Mouse (Mus musculus) MEL (cell line): ENCODE measurements around the gene Klhl13. TPM values are rescaled to one million over a fixed set of nuclear protein-coding genes. Genes with fewer than 3 reads are reported as not detected.

Experiments
- DNase-seq: peaks from one replicate; pipeline ENCODE4 v3.0.0; 2011; ENCODE audit warnings: low read depth, low spot score
- H3K27ac ChIP-seq: 2 replicates; pipeline ENCODE4 v1.5.1; 2012; ENCODE audit warnings: low read depth, mild to moderate bottlenecking, control low read depth, low read length, moderate library complexity; ENCODE audit not compliant: control insufficient read depth
- H3K27me3 ChIP-seq, 2 experiments: fragments of 150-350 bp in 1 of 2; sonication (generic) in 1 of 2; 2 replicates each; pipeline ENCODE4 v1.6.1; 2012; ENCODE audit warnings: low read length in 2 of 2, mild to moderate bottlenecking in 2 of 2, improper control_type of control experiment in 1 of 2, moderate library complexity in 1 of 2; ENCODE audit not compliant: insufficient read depth in 2 of 2, control insufficient read depth in 1 of 2
- H3K36me3 ChIP-seq, 2 experiments: 2 replicates each; pipeline ENCODE4 v1.6.1; 2012 to 2014; ENCODE audit warnings: low read length in 2 of 2, improper control_type of control experiment in 1 of 2, inconsistent platforms in 1 of 2, mild to moderate bottlenecking in 1 of 2; ENCODE audit not compliant: insufficient read depth in 2 of 2, control insufficient read depth in 1 of 2
- H3K4me1 ChIP-seq, 2 experiments: fragments of 150-350 bp in 1 of 2; sonication (generic) in 1 of 2; 2 replicates each; pipeline ENCODE4 v1.6.1; 2012; ENCODE audit warnings: low read length in 2 of 2, improper control_type of control experiment in 1 of 2, mild to moderate bottlenecking in 1 of 2; ENCODE audit not compliant: insufficient read depth in 2 of 2, control insufficient read depth in 1 of 2
- H3K4me3 ChIP-seq, 2 experiments: fragments of 150-350 bp in 1 of 2; sonication (generic) in 1 of 2; 2 replicates each; pipeline ENCODE4 v1.5.1; 2012; ENCODE audit warnings: low read depth in 2 of 2, low read length in 2 of 2, mild to moderate bottlenecking in 2 of 2, moderate library complexity in 2 of 2, control low read depth in 1 of 2, improper control_type of control experiment in 1 of 2; ENCODE audit not compliant: control insufficient read depth in 1 of 2, insufficient read depth in 1 of 2
- H3K79me2 ChIP-seq: 2 replicates; pipeline ENCODE4 v1.6.1; 2012; ENCODE audit warnings: mild to moderate bottlenecking, low read length, moderate library complexity; ENCODE audit not compliant: control insufficient read depth, poor library complexity, insufficient read depth
- H3K9ac ChIP-seq: 2 replicates; pipeline ENCODE4 v1.6.1; 2012; ENCODE audit warnings: low read depth, mild to moderate bottlenecking, control low read depth, low read length, moderate library complexity; ENCODE audit not compliant: control insufficient read depth, poor library complexity, severe bottlenecking
- H3K9me3 ChIP-seq: fragments of 150-350 bp; sonication (generic); replicated peaks from 2 replicates; pipeline ENCODE4 v1.6.1; 2012; ENCODE audit warnings: mild to moderate bottlenecking, low read length, improper control_type of control experiment, moderate library complexity; ENCODE audit not compliant: insufficient read depth
- CHD2 ChIP-seq: IDR thresholded peaks from 2 replicates; pipeline ENCODE4 v1.6.1; 2011; ENCODE audit warnings: low read length, improper control_type of control experiment
- CTCF ChIP-seq, 3 experiments: IDR thresholded peaks in 2 of 3; conservative IDR thresholded peaks in 1 of 3; 2 replicates each; pipeline ENCODE4 v1.5.1; 2011 to 2012; ENCODE audit warnings: low read length in 3 of 3, low read depth in 2 of 3, mild to moderate bottlenecking in 2 of 3, improper control_type of control experiment in 1 of 3, inconsistent platforms in 1 of 3, mixed read lengths in 1 of 3, moderate library complexity in 1 of 3; ENCODE audit not compliant: control insufficient read depth in 1 of 3, insufficient read depth in 1 of 3, poor library complexity in 1 of 3, severe bottlenecking in 1 of 3
- ELF1 ChIP-seq: IDR thresholded peaks from 2 replicates; pipeline ENCODE4 v1.6.1; 2014; ENCODE audit warnings: low read depth, mild to moderate bottlenecking, inconsistent platforms, low read length, improper control_type of control experiment, moderate library complexity
- EP300 ChIP-seq, 2 experiments: IDR thresholded peaks; 2 replicates each; pipeline ENCODE4 v1.6.1; 2011; ENCODE audit warnings: improper control_type of control experiment in 2 of 2, low read length in 2 of 2, low read depth in 1 of 2, mild to moderate bottlenecking in 1 of 2
- GATA1 ChIP-seq: IDR thresholded peaks from 2 replicates; pipeline ENCODE4 v1.6.1; 2011; ENCODE audit warnings: low read depth, low read length, improper control_type of control experiment
- KAT2A ChIP-seq: conservative IDR thresholded peaks from 2 replicates; pipeline ENCODE4 v1.6.1; 2012; ENCODE audit warnings: low read depth, low read length, improper control_type of control experiment, inconsistent platforms
- MAX ChIP-seq: IDR thresholded peaks from 2 replicates; pipeline ENCODE4 v1.6.1; 2011; ENCODE audit warnings: low read length, improper control_type of control experiment
- MAZ ChIP-seq: IDR thresholded peaks from 2 replicates; pipeline ENCODE4 v1.6.1; 2012; ENCODE audit warnings: low read depth, mild to moderate bottlenecking, inconsistent platforms, low read length, improper control_type of control experiment
- MYB ChIP-seq: IDR thresholded peaks from 2 replicates; pipeline ENCODE4 v1.6.1; 2011; ENCODE audit warnings: mild to moderate bottlenecking, low read depth, low read length, improper control_type of control experiment
- POLR2A ChIP-seq, 2 experiments: IDR thresholded peaks; 2 replicates each; pipeline ENCODE4 v1.6.1; 2011 to 2012; ENCODE audit warnings: low read length in 2 of 2, mild to moderate bottlenecking in 2 of 2, control low read depth in 1 of 2, improper control_type of control experiment in 1 of 2, low read depth in 1 of 2, moderate library complexity in 1 of 2; ENCODE audit not compliant: control insufficient read depth in 1 of 2, insufficient read depth in 1 of 2, poor library complexity in 1 of 2
- POLR2AphosphoS2 ChIP-seq: IDR thresholded peaks from 2 replicates; pipeline ENCODE4 v1.6.1; 2011; ENCODE audit warnings: low read length, improper control_type of control experiment
- RAD21 ChIP-seq: IDR thresholded peaks from 2 replicates; pipeline ENCODE4 v1.6.1; 2011; ENCODE audit warnings: mild to moderate bottlenecking, low read depth, low read length, improper control_type of control experiment
- SMC3 ChIP-seq: IDR thresholded peaks from 2 replicates; pipeline ENCODE4 v1.6.1; 2011; ENCODE audit warnings: low read depth, low read length, improper control_type of control experiment
- TBP ChIP-seq: IDR thresholded peaks from 2 replicates; pipeline ENCODE4 v1.8.0; 2011; ENCODE audit warnings: low read depth, low read length, improper control_type of control experiment
- TCF12 ChIP-seq: IDR thresholded peaks from 2 replicates; pipeline ENCODE4 v1.6.1; 2014; ENCODE audit warnings: low read depth, mild to moderate bottlenecking, inconsistent platforms, low read length, improper control_type of control experiment, moderate library complexity
- USF2 ChIP-seq, 2 experiments: IDR thresholded peaks; 2 replicates each; pipeline ENCODE4 v1.6.1; 2011 to 2012; ENCODE audit warnings: improper control_type of control experiment in 2 of 2, low read length in 2 of 2, borderline replicate concordance in 1 of 2, inconsistent platforms in 1 of 2, low read depth in 1 of 2, mild to moderate bottlenecking in 1 of 2; ENCODE audit not compliant: insufficient read depth in 1 of 2
- ZC3H11A ChIP-seq: IDR thresholded peaks from 2 replicates; pipeline ENCODE4 v1.6.1; 2012; ENCODE audit warnings: low read depth, mild to moderate bottlenecking, inconsistent platforms, low read length, improper control_type of control experiment
- ZKSCAN1 ChIP-seq: IDR thresholded peaks from 2 replicates; pipeline ENCODE4 v1.6.1; 2012; ENCODE audit warnings: low read depth, mild to moderate bottlenecking, inconsistent platforms, low read length, improper control_type of control experiment, moderate library complexity
- ZNF384 ChIP-seq: IDR thresholded peaks from 2 replicates; pipeline ENCODE4 v1.6.1; 2012; ENCODE audit warnings: low read depth, mild to moderate bottlenecking, inconsistent platforms, low read length, improper control_type of control experiment
- polyA plus RNA-seq, 2 experiments: library from polyadenylated mRNA; stranded (reverse) in 1 of 2; unstranded in 1 of 2; fragments of >175 nt in 1 of 2; fragments of >200 nt in 1 of 2; gene quantifications; 2 replicates each; pipeline versions ENCODE4 v1.2.1 to v1.2.4; 2012; ENCODE audit warnings: low replicate concordance in 2 of 2, low read depth in 1 of 2; ENCODE audit not compliant: insufficient read length in 2 of 2, insufficient read depth in 1 of 2, missing spikeins in 1 of 2
- total RNA-seq: library from RNA; depleted of rRNA; stranded (reverse); fragments of 300-350 nt; gene quantifications from 2 replicates; pipeline ENCODE4 v1.2.3, GENCODE M21; 2012

The Klhl13 gene
- total and polyA plus RNA-seq, 3 experiments: not detected

DNA sequence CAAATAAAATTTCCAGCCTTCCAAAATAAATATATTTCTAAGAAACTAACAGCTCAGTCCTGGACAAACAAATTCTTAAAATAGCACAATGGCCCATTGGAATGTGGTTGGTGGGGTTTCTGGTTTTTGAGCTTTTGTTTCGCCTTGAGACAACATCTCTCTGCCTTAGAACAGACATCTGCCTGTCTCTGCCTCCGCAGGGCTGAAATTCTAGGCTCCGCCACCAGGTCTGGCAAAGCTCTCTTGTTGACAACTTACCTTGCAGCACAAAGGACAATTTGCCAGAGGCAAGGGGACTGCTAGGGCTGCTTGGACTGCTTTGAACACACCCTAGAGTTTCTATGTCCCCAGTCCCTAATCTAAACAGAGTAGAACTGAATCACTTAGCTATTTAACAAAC lies 4.4 kb downstream of the Klhl13 start:
- DNase-seq: no peak
- Histone ChIP-seq H3K27me3 (no peaks in the 10 kb centered on the region; a peak in 1 of 4 replicates), H3K4me1 (no peaks in the 10 kb centered on the region), H3K36me3 (no peaks in the 10 kb centered on the region), H3K9me3 (no peaks in the 10 kb centered on the region), H3K79me2 (no peaks in the 10 kb centered on the region), H3K27ac (no peak overlapping the region), H3K4me3 (no peak overlapping the region), H3K9ac (no peak overlapping the region)
- TF ChIP-seq MAZ (no peak), ZNF384 (no peak), GATA1 (no peak), TCF12 (no peak), RAD21 (no peak), POLR2AphosphoS2 (no peak), MYB (no peak), ELF1 (no peak), USF2 (IDR thresholded peaks at IDR 0.05; ENCODE audit: borderline replicate concordance in 1 of 2, insufficient read depth in 1 of 2, low read depth in 1 of 2, low read length in 2 of 2) (no peak)

DNA sequence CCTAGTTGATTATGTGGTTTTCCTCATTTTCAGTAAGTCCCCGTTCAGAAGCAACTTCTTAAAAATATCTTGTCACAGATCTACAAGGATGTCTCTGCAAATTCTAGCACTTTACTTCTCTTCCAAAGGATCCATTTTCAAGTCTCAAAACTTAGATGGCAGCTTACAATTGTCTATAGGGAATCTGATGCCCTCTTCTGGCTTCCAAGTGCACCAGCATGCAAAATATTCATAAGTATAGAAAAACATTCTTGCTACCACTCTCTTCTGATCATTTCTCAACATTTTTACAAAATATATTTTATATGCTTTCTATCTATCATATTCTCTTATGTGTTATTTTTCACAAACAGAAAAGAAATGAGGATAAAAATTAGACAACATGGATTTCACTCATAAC lies 14.8 kb downstream of the Klhl13 start:
- no peaks in the 10 kb centered on the region; a peak in 1 of 4 replicates for H3K27me3 ChIP-seq
- H3K9me3 ChIP-seq: no peaks in the 10 kb centered on the region
- peak; percentile 2 for DNase-seq
- no peaks in the 10 kb centered on the region for H3K4me1 ChIP-seq
- no peak overlapping the region for H3K9ac ChIP-seq
- TF ChIP-seq POLR2A (IDR thresholded peaks at IDR 0.05; ENCODE audit: control insufficient read depth in 1 of 2, insufficient read depth in 1 of 2, low read depth in 1 of 2, low read length in 2 of 2, poor library complexity in 1 of 2) (no peak), ZC3H11A (no peak), EP300 (IDR thresholded peaks at IDR 0.05; ENCODE audit: low read depth in 1 of 2, low read length in 2 of 2) (no peak), KAT2A (no peak), ZKSCAN1 (no peak), TCF12 (no peak), TBP (no peak), CTCF (IDR thresholded peaks at IDR 0.05 in 2 of 3, conservative IDR thresholded peaks at IDR 0.05 in 1 of 3; ENCODE audit: control insufficient read depth in 1 of 3, insufficient read depth in 1 of 3, low read depth in 2 of 3, low read length in 3 of 3, poor library complexity in 1 of 3, severe bottlenecking in 1 of 3) (peak in 1 of 3 experiments; percentile 3; a peak in 1 of 6 replicates)
- TF ChIP-seq, all 39 proteins: peak for 1
- H3K4me3 ChIP-seq: no peak overlapping the region
- H3K36me3 ChIP-seq: no peaks in the 10 kb centered on the region
- H3K79me2 ChIP-seq: no peaks in the 10 kb centered on the region
- H3K27ac ChIP-seq: no peak overlapping the region

DNA sequence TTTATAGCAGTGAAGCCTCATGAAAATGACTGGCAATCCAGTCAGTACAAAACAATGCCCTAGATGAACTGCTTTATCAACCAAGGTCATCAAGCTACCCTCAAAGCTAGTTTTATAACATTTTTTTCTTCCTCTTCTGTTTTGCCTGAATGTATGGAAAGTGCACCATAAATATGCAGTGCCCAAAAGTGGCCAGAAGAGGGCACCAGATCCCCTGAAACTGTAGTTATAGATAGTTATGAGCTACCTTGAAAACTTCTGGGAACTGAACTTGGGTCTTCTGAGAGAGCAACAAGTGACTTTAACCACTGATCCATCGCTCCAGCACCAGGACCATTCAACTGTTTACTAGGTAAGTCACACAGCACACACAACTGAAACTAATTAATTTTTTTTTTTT lies 36.8 kb downstream of the Klhl13 start:
- H3K9me3 ChIP-seq: no peaks in the 10 kb centered on the region
- no peak overlapping the region for H3K27ac ChIP-seq
- H3K4me1 ChIP-seq: no peaks in the 10 kb centered on the region
- no peak overlapping the region for H3K4me3 ChIP-seq
- no peak overlapping the region for H3K9ac ChIP-seq
- TF ChIP-seq MAX: no peak
- TF ChIP-seq CTCF (IDR thresholded peaks at IDR 0.05 in 2 of 3, conservative IDR thresholded peaks at IDR 0.05 in 1 of 3; ENCODE audit: control insufficient read depth in 1 of 3, insufficient read depth in 1 of 3, low read depth in 2 of 3, low read length in 3 of 3, poor library complexity in 1 of 3, severe bottlenecking in 1 of 3): peak; percentile 50 to 70 (median 68)
- peak; percentile 65 for TF ChIP-seq RAD21
- no peak for TF ChIP-seq CHD2
- TF ChIP-seq SMC3: peak; percentile 64
- no peak for TF ChIP-seq EP300 (IDR thresholded peaks at IDR 0.05; ENCODE audit: low read depth in 1 of 2, low read length in 2 of 2)
- TF ChIP-seq ZC3H11A: peak; percentile 20; the same call in 1 of the 2 replicates
- H3K79me2 ChIP-seq: no peaks in the 10 kb centered on the region
- peak; percentile 46 for DNase-seq
- H3K36me3 ChIP-seq: no peaks in the 10 kb centered on the region
- no peaks in the 10 kb centered on the region for H3K27me3 ChIP-seq
